Mouse (Mus musculus) kidney, postnatal 4 days (tissue): ENCODE results near the gene Lhx6.

Experiments
- DNase-seq, 2 experiments: peaks; one replicate each; pipeline ENCODE4 v3.0.0; 2021; ENCODE audit warnings: mixed read lengths in 2 of 2

Gene Lhx6

DNA sequence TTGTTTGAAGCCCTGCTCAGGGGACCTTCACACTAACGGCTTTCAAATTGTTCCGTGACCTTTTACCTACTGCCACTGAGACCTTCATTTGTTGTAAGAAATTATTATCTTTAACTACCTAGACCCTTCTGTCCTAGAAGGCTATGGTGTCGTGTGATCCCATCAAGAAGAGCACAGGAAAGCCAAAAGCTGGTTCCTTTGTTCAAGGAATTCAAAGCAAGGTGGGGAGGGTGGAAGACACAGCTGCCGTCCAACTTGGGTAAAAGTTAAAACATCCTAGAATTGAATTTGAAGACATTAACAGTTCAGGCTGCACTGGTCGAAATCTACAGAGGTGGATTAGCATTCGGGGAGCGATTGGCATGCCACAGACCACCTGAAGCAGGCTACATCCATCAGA is 71.2 kb downstream of the Lhx6 start:
- DNase-seq = no peak

- DNase-seq = peak in 1 of 2 experiments; percentile 14
Observed at GRCm38 (mm10) chr2:36032884-36033283, 72.3 kb downstream of the Lhx6 start.
